Mouse (Mus musculus): ENCODE measurements around the gene Slc46a1.

The Slc46a1 gene

GRCm38 (mm10) chr11:78458740-78459139 lies 6.8 kb upstream of the Slc46a1 start:
- DNase-seq = no peak

DNA sequence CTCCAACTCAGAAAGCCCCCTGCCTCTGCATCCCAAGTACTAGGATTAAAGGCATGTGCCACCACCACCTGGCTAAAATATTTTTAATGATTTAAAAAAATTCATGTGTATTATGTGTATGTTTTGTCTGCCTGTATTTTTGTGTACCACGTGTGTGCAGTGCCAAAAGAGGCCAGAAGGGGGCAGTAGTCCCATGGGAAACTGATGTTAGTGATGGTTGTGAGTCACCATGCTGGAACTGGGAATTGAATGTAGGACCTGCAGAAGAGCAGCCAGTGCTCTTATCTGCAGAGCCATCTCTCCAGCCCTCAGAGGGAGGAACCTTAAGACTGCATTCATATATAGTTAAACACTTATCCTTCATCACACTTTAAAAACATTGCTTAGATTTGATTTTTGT lies 3.6 kb upstream of the Slc46a1 start:
- peak in 1 of 2 experiments; percentile 27 for DNase-seq

GRCm38 (mm10) chr11:78462669-78463068 lies 2.8 kb upstream of the Slc46a1 start:
- DNase-seq = no peak

DNA sequence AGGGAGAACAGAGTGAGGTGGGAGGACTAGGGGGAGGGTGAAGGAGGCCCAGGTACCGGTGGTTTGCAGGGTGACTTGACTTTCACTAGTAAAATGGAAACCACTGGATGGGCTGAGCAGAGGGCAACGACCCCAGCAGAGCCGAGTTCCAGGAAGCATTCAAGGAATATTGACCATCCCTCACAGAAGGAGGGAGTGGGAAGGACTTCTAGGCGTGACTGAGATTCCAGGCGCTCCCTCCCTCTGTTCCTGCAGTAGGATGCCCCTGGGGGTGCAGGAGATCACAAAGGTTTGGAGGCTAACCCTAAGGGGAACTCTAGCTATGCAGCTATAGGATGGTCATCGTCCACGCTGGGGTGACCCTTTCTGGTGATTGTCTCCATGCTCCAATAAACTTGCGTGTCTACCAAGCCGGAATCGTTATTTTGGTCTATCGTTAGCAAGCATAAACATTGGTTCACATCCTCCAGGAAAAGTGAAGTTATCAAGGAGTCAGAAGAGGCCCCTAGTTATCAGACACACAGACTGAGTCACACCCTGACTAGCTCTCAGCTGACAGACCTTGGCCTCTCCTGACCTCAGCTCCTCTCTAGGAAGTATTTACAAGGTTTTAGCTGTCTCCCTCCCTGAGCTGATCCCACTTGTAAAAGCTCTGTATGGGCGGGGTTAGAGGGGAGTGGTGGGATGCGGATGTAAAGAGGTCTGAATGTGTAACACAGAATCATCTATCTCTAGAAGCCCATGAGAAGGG lies 2.0 kb upstream of the Slc46a1 start:
- DNase-seq = no peak

GRCm38 (mm10) chr11:78465116-78465515 lies 381 bp upstream of the Slc46a1 start:
- DNase-seq = no peak

GRCm38 (mm10) chr11:78466242-78466912 lies 880 bp downstream of the Slc46a1 start:
- DNase-seq = peak; percentile 40 to 53

DNA sequence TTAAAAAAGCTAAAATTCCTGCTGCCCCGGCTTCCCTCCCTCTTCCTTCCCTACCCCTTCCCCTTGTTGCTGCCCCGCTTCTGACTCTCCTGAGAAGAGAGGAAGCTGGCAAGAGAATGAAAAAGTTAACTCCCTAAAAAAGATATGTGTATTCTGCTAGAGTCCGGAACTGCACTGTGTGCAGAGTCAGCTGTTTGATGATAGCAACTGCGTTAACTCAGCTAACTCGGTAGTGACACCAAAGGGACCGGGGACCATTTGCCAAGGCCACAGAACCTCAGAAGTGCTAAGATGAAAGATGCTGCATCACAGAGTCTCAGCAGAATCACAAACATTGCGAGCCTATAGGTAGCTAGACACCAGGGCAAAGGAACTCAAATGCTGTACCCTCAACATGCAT lies 2.0 kb downstream of the Slc46a1 start:
- no peak for DNase-seq

DNA sequence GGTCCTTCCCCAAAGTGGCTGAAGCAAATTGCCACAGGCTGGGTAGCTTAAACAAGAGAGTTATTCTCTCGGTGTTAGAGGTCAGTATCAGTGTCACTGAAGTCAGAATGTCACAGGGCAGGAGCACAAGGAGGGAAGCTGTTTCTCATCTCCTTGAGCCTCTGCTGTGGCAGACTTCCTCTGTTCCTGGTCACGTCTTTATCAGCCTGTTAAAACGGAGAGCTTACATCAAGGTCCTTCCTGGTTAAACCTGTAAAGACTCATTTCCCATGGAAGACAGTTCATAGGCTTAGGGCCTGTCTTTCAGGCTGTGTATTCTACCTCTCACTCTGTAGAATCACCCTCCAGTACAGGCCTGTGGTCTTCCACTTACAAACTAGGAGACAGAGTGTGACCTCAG lies 2.4 kb downstream of the Slc46a1 start:
- no peak for DNase-seq

DNA sequence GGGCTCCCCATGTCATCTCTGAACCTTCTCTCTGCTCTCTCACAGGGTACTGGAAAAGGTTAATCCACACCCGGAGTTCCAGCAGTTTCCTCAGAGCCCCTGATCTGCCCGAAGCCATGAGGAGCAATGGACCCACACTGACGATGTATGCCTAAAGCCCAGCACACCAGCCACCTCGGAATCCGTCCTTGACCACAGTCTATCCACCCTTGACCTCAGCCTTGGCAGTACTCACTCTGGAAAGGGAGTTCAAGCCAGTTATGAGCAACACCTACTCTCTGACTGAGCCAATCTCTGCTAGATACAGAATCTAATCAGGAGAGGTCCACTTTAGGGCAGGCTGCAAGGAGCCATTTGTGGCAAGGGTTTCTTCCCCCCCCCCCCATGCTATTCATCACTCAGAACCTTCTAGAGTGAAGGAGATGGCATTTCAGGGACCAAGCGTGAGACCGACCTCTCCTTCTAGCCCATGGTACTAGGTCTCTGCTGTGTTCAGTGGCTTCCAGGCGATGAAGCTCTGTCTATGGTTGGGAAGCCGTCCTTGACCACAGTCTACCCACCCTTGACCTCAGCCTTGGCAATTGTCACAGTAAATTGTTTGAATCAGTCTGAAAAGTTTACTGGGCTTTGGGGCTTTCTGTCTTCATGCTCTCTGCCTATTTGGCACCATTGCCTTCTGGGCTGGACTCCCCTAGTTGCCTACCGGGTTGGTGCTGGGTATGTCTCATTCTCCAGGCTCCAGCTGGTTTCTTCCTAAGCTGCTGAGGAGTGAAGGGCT lies 6.0 kb downstream of the Slc46a1 start:
- DNase-seq = no peak

DNA sequence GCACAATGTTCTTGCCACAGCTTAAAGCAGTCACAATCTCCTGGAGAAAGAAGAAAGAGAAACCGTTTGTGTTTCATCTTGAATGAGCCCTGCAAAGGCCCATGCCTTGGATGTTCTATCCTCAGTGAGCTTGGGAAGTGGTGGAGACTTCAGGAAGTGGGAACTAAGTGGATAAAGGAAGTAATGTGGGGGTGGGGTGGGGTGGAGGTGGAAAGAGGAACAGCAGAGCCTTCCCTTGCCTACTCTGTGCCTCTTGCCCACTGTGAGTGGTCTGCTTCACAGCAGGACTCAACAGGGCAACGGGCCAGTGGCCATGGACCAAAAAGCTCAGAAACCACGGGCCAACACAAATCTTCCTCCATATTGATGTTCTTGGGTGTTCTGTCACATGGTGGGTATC lies 9.8 kb downstream of the Slc46a1 start:
- no peak for DNase-seq

- no peak for DNase-seq
Measured at GRCm38 (mm10) chr11:78483639-78484038, 18.1 kb downstream of the Slc46a1 start.

DNA sequence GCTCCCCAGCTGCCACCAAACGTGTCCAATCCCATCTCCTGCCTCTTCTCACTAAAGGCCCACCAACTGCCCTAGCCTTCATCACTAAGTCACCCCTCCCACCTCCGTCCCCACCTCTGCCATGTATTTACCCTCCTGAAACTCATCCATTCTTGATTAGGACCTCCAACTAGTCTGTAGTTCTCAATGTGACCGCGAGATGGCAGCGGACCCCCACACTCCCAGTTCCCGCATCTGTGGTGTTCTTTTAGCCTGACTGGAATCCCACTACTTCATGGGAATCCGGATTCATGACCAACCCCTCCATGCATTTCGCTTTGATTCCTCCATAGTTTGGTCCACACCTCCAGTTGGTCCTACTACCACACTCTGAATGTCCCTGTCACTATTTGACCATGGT lies 22.7 kb downstream of the Slc46a1 start:
- DNase-seq = peak; percentile 93 to 94

DNA sequence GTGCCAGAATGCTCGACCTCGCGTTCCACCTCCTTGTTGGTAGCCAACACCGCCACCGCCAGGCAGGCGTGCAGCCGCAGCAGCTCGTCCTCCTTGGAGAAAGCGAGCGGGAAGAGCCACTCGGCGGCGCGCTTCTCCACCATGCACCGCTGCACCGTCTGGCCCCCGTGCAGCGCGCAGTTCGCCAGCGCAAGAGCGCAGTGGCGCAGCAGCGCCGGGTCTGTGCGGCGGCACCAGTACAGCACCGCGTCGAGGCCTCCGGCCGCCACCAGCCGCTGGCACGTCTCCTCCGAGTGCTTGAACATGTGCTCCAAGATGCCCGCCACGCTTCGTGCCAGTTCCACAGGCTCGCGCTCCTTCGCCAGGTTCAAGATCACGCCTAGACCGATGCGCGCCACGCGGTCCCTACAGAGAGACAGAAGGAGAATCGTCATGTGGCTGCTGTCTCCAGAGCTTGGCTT lies 25.3 kb downstream of the Slc46a1 start:
- peak; percentile 74 to 80 for DNase-seq

- DNase-seq = peak in 1 of 2 experiments; percentile 40
Measured at GRCm38 (mm10) chr11:78495904-78496303, 30.4 kb downstream of the Slc46a1 start.

GRCm38 (mm10) chr11:78497071-78497541 lies 31.6 kb downstream of the Slc46a1 start:
- peak in 1 of 2 experiments; percentile 79 for DNase-seq

- DNase-seq = peak; percentile 99
Measured at GRCm38 (mm10) chr11:78497544-78498522, 32.3 kb downstream of the Slc46a1 start, which contains the start of gene Sarm1. Sarm1 (minus strand) TSS chr11:78497754.

DNA sequence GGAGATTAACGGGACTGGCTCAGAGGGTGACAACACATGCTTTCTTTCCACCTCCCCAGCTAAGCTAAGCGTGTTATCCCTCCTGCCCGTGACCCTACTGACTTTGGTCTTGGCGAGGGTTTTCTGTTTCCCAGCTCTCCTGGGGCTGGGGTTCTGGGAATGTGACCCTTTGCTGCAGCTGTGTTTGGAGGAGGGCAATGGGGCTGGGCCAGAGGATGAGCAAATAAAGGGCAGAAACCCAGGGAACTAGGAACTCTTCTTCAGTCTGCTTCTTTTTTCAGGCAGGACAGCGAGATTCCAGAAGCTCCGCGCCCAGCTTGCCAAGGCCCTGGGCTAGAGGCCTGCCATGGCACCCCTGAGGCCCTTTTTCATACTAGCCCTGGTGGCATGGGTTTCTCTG lies 33.5 kb downstream of the Slc46a1 start, which contains the start of gene Vtn:
Vtn (plus strand) TSS at position 88 of the 400 bp plus-strand sequence.
- peak in 1 of 2 experiments; percentile 30 for DNase-seq

DNA sequence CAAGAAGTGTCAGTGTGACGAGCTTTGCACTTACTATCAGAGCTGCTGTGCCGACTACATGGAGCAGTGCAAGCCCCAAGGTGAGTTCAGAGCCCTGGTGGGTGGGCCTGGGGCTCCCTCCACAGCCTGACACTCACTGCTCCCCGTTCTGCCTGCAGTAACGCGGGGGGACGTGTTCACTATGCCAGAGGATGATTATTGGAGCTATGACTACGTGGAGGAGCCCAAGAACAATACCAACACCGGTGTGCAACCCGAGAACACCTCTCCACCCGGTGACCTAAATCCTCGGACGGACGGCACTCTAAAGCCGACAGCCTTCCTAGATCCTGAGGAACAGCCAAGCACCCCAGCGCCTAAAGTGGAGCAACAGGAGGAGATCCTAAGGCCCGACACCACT lies 34.0 kb downstream of the Slc46a1 start:
- no peak for DNase-seq

DNA sequence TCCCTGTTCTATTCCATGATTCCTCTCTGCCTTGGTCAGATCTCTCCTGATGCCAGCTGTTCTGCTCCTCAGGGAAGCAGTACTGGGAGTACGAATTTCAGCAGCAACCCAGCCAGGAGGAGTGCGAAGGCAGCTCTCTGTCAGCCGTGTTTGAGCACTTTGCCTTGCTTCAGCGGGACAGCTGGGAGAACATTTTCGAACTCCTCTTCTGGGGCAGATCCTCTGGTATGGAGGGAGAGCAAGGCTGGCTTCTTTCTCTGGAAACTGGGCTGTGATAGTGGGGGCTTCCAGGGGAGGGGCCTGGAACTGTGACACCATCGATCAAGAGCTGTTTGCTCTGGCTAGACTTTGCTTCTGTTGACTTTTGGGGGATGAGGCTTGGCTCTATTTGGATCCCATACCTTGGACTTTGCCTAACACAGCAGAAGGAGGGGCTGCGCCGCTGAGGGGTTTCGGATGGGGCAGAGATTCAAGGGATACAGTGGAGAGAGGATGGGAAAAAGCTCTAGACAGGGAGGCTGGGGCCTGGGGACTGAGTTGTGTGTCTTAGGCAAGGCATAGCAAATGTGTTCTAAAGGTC lies 35.2 kb downstream of the Slc46a1 start:
- no peak for DNase-seq

- no peak for DNase-seq
Measured at GRCm38 (mm10) chr11:78501529-78501928, 36.0 kb downstream of the Slc46a1 start.

DNA sequence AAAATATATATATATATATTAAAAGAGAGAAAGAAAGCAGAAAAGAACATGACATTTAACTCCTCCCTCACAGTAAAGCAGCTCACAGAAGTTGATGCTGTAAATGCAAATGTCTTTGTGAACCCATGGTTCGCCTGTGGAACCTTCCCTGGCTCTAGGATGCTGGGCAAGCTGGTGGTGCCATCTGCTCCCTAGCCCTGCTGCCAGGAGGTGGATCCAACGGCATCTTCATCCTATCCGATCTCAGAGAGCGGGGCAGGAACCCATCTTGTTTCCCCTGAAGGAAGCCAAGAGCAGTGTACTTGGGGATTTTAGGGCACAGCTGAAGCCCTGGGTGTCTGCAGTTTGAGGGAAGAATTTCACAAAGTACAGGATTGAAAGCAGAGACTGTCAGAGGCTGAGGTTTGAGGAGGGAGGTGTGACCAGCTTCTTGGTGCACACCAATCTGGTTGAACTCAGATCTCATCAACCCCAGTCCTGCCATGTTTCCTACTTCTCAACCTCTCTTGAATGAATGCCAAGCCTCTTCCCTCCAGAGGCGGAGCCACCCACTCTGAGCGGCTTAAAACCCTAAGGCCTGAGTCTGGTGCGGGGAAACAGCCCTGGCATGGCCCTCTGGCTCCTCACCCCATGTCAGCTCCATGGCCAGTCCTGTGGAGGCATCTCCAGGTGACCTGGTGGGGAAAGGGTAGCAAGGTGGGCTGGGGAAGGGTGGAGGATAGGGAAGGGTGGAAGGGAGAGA lies 37.6 kb downstream of the Slc46a1 start, which contains the start of gene Sebox:
Sebox (plus strand) TSS at position 539 of the 742 bp plus-strand sequence.
- DNase-seq = peak; percentile 90 to 93
